Mouse (Mus musculus) MEL (cell line): ENCODE data around the gene Bri3bp. TPM values are rescaled to one million over a fixed set of nuclear protein-coding genes. Genes with fewer than 3 reads are reported as not detected.
A peak's percentile ranks its signal among the peaks of the same experiment; 100 is the strongest.

Source experiments
- DNase-seq: peaks from one replicate; pipeline ENCODE4 v3.0.0; 2011; ENCODE audit warnings: low read depth, low spot score
- H3K27ac ChIP-seq: 2 replicates; pipeline ENCODE4 v1.5.1; 2012; ENCODE audit warnings: low read depth, mild to moderate bottlenecking, control low read depth, low read length, moderate library complexity; ENCODE audit not compliant: control insufficient read depth
- H3K27me3 ChIP-seq, 2 experiments: fragments of 150-350 bp in 1 of 2; sonication (generic) in 1 of 2; 2 replicates each; pipeline ENCODE4 v1.6.1; 2012; ENCODE audit warnings: low read length in 2 of 2, mild to moderate bottlenecking in 2 of 2, improper control_type of control experiment in 1 of 2, moderate library complexity in 1 of 2; ENCODE audit not compliant: insufficient read depth in 2 of 2, control insufficient read depth in 1 of 2
- H3K36me3 ChIP-seq, 2 experiments: 2 replicates each; pipeline ENCODE4 v1.6.1; 2012 to 2014; ENCODE audit warnings: low read length in 2 of 2, improper control_type of control experiment in 1 of 2, inconsistent platforms in 1 of 2, mild to moderate bottlenecking in 1 of 2; ENCODE audit not compliant: insufficient read depth in 2 of 2, control insufficient read depth in 1 of 2
- H3K4me1 ChIP-seq, 2 experiments: fragments of 150-350 bp in 1 of 2; sonication (generic) in 1 of 2; 2 replicates each; pipeline ENCODE4 v1.6.1; 2012; ENCODE audit warnings: low read length in 2 of 2, improper control_type of control experiment in 1 of 2, mild to moderate bottlenecking in 1 of 2; ENCODE audit not compliant: insufficient read depth in 2 of 2, control insufficient read depth in 1 of 2
- H3K4me3 ChIP-seq, 2 experiments: fragments of 150-350 bp in 1 of 2; sonication (generic) in 1 of 2; 2 replicates each; pipeline ENCODE4 v1.5.1; 2012; ENCODE audit warnings: low read depth in 2 of 2, low read length in 2 of 2, mild to moderate bottlenecking in 2 of 2, moderate library complexity in 2 of 2, control low read depth in 1 of 2, improper control_type of control experiment in 1 of 2; ENCODE audit not compliant: control insufficient read depth in 1 of 2, insufficient read depth in 1 of 2
- H3K79me2 ChIP-seq: 2 replicates; pipeline ENCODE4 v1.6.1; 2012; ENCODE audit warnings: mild to moderate bottlenecking, low read length, moderate library complexity; ENCODE audit not compliant: control insufficient read depth, poor library complexity, insufficient read depth
- H3K9ac ChIP-seq: 2 replicates; pipeline ENCODE4 v1.6.1; 2012; ENCODE audit warnings: low read depth, mild to moderate bottlenecking, control low read depth, low read length, moderate library complexity; ENCODE audit not compliant: control insufficient read depth, poor library complexity, severe bottlenecking
- H3K9me3 ChIP-seq: fragments of 150-350 bp; sonication (generic); replicated peaks from 2 replicates; pipeline ENCODE4 v1.6.1; 2012; ENCODE audit warnings: mild to moderate bottlenecking, low read length, improper control_type of control experiment, moderate library complexity; ENCODE audit not compliant: insufficient read depth
- CHD1 ChIP-seq: IDR thresholded peaks from 2 replicates; pipeline ENCODE4 v1.6.1; 2012; ENCODE audit warnings: low read depth, mild to moderate bottlenecking, inconsistent platforms, low read length, improper control_type of control experiment
- CTCF ChIP-seq, 3 experiments: IDR thresholded peaks in 2 of 3; conservative IDR thresholded peaks in 1 of 3; 2 replicates each; pipeline ENCODE4 v1.5.1; 2011 to 2012; ENCODE audit warnings: low read length in 3 of 3, low read depth in 2 of 3, mild to moderate bottlenecking in 2 of 3, improper control_type of control experiment in 1 of 3, inconsistent platforms in 1 of 3, mixed read lengths in 1 of 3, moderate library complexity in 1 of 3; ENCODE audit not compliant: control insufficient read depth in 1 of 3, insufficient read depth in 1 of 3, poor library complexity in 1 of 3, severe bottlenecking in 1 of 3
- E2F4 ChIP-seq: IDR thresholded peaks from 2 replicates; pipeline ENCODE4 v1.6.1; 2011; ENCODE audit warnings: low read depth, low read length, improper control_type of control experiment, borderline replicate concordance
- ELF1 ChIP-seq: IDR thresholded peaks from 2 replicates; pipeline ENCODE4 v1.6.1; 2014; ENCODE audit warnings: low read depth, mild to moderate bottlenecking, inconsistent platforms, low read length, improper control_type of control experiment, moderate library complexity
- EP300 ChIP-seq, 2 experiments: IDR thresholded peaks; 2 replicates each; pipeline ENCODE4 v1.6.1; 2011; ENCODE audit warnings: improper control_type of control experiment in 2 of 2, low read length in 2 of 2, low read depth in 1 of 2, mild to moderate bottlenecking in 1 of 2
- ETS1 ChIP-seq: IDR thresholded peaks from 2 replicates; pipeline ENCODE4 v1.6.1; 2012; ENCODE audit warnings: low read depth, mild to moderate bottlenecking, inconsistent platforms, low read length, improper control_type of control experiment, moderate library complexity
- GABPA ChIP-seq: IDR thresholded peaks from 2 replicates; pipeline ENCODE4 v1.6.1; 2012; ENCODE audit warnings: low read depth, mild to moderate bottlenecking, inconsistent platforms, low read length, improper control_type of control experiment, moderate library complexity
- GATA1 ChIP-seq: IDR thresholded peaks from 2 replicates; pipeline ENCODE4 v1.6.1; 2011; ENCODE audit warnings: low read depth, low read length, improper control_type of control experiment
- JUND ChIP-seq: IDR thresholded peaks from 2 replicates; pipeline ENCODE4 v1.6.1; 2011; ENCODE audit warnings: low read depth, mild to moderate bottlenecking, improper control_type of control experiment, low read length
- KAT2A ChIP-seq: conservative IDR thresholded peaks from 2 replicates; pipeline ENCODE4 v1.6.1; 2012; ENCODE audit warnings: low read depth, low read length, improper control_type of control experiment, inconsistent platforms
- MAX ChIP-seq: IDR thresholded peaks from 2 replicates; pipeline ENCODE4 v1.6.1; 2011; ENCODE audit warnings: low read length, improper control_type of control experiment
- MAZ ChIP-seq: IDR thresholded peaks from 2 replicates; pipeline ENCODE4 v1.6.1; 2012; ENCODE audit warnings: low read depth, mild to moderate bottlenecking, inconsistent platforms, low read length, improper control_type of control experiment
- MEF2A ChIP-seq: IDR thresholded peaks from 2 replicates; pipeline ENCODE4 v1.6.1; 2014; ENCODE audit warnings: low read depth, mild to moderate bottlenecking, inconsistent platforms, low read length, improper control_type of control experiment; ENCODE audit not compliant: poor library complexity, insufficient replicate concordance, severe bottlenecking; ENCODE audit errors: extremely low read depth
- MYC ChIP-seq: IDR thresholded peaks from 2 replicates; pipeline ENCODE4 v1.6.1; 2011; ENCODE audit warnings: low read depth, mild to moderate bottlenecking, low read length, improper control_type of control experiment, moderate library complexity
- POLR2A ChIP-seq, 2 experiments: IDR thresholded peaks; 2 replicates each; pipeline ENCODE4 v1.6.1; 2011 to 2012; ENCODE audit warnings: low read length in 2 of 2, mild to moderate bottlenecking in 2 of 2, control low read depth in 1 of 2, improper control_type of control experiment in 1 of 2, low read depth in 1 of 2, moderate library complexity in 1 of 2; ENCODE audit not compliant: control insufficient read depth in 1 of 2, insufficient read depth in 1 of 2, poor library complexity in 1 of 2
- RAD21 ChIP-seq: IDR thresholded peaks from 2 replicates; pipeline ENCODE4 v1.6.1; 2011; ENCODE audit warnings: mild to moderate bottlenecking, low read depth, low read length, improper control_type of control experiment
- SMC3 ChIP-seq: IDR thresholded peaks from 2 replicates; pipeline ENCODE4 v1.6.1; 2011; ENCODE audit warnings: low read depth, low read length, improper control_type of control experiment
- TBP ChIP-seq: IDR thresholded peaks from 2 replicates; pipeline ENCODE4 v1.8.0; 2011; ENCODE audit warnings: low read depth, low read length, improper control_type of control experiment
- TCF12 ChIP-seq: IDR thresholded peaks from 2 replicates; pipeline ENCODE4 v1.6.1; 2014; ENCODE audit warnings: low read depth, mild to moderate bottlenecking, inconsistent platforms, low read length, improper control_type of control experiment, moderate library complexity
- UBTF ChIP-seq: IDR thresholded peaks from 2 replicates; pipeline ENCODE4 v1.6.1; 2012; ENCODE audit warnings: low read depth, mild to moderate bottlenecking, inconsistent platforms, low read length, improper control_type of control experiment, moderate library complexity, borderline replicate concordance; ENCODE audit not compliant: insufficient read depth
- USF1 ChIP-seq: IDR thresholded peaks from 2 replicates; pipeline ENCODE4 v1.6.1; 2014; ENCODE audit warnings: low read depth, mild to moderate bottlenecking, inconsistent platforms, low read length, improper control_type of control experiment, moderate library complexity
- USF2 ChIP-seq, 2 experiments: IDR thresholded peaks; 2 replicates each; pipeline ENCODE4 v1.6.1; 2011 to 2012; ENCODE audit warnings: improper control_type of control experiment in 2 of 2, low read length in 2 of 2, borderline replicate concordance in 1 of 2, inconsistent platforms in 1 of 2, low read depth in 1 of 2, mild to moderate bottlenecking in 1 of 2; ENCODE audit not compliant: insufficient read depth in 1 of 2
- ZC3H11A ChIP-seq: IDR thresholded peaks from 2 replicates; pipeline ENCODE4 v1.6.1; 2012; ENCODE audit warnings: low read depth, mild to moderate bottlenecking, inconsistent platforms, low read length, improper control_type of control experiment
- ZKSCAN1 ChIP-seq: IDR thresholded peaks from 2 replicates; pipeline ENCODE4 v1.6.1; 2012; ENCODE audit warnings: low read depth, mild to moderate bottlenecking, inconsistent platforms, low read length, improper control_type of control experiment, moderate library complexity
- ZNF384 ChIP-seq: IDR thresholded peaks from 2 replicates; pipeline ENCODE4 v1.6.1; 2012; ENCODE audit warnings: low read depth, mild to moderate bottlenecking, inconsistent platforms, low read length, improper control_type of control experiment
- polyA plus RNA-seq, 2 experiments: library from polyadenylated mRNA; stranded (reverse) in 1 of 2; unstranded in 1 of 2; fragments of >175 nt in 1 of 2; fragments of >200 nt in 1 of 2; gene quantifications; 2 replicates each; pipeline versions ENCODE4 v1.2.1 to v1.2.4; 2012; ENCODE audit warnings: low replicate concordance in 2 of 2, low read depth in 1 of 2; ENCODE audit not compliant: insufficient read length in 2 of 2, insufficient read depth in 1 of 2, missing spikeins in 1 of 2
- total RNA-seq: library from RNA; depleted of rRNA; stranded (reverse); fragments of 300-350 nt; gene quantifications from 2 replicates; pipeline ENCODE4 v1.2.3, GENCODE M21; 2012

The Bri3bp gene
- total and polyA plus RNA-seq, 3 experiments, result 73.7 to 264 (median 87.6) TPM

GRCm38 (mm10) chr5:125487375-125488115 lies 46.2 kb downstream of the Bri3bp start:
- no peaks in the 10 kb centered on the region for H3K9me3 ChIP-seq
- H3K27me3 ChIP-seq, result no peaks in the 10 kb centered on the region
- DNase-seq, result no peak
- no peak overlapping the region for H3K4me3 ChIP-seq
- H3K36me3 ChIP-seq, result peaks cover 4 to 11% of the 10 kb centered on the region in 2 experiments; a peak in 3 of 4 replicates
- no peaks in the 10 kb centered on the region for H3K79me2 ChIP-seq
- no peak for TF ChIP-seq GABPA
- no peak overlapping the region for H3K27ac ChIP-seq
- H3K4me1 ChIP-seq, result peaks cover 3 to 11% of the 10 kb centered on the region in 2 experiments
- no peak overlapping the region for H3K9ac ChIP-seq

- Histone ChIP-seq H3K4me1 (peaks cover 3 to 11% of the 10 kb centered on the region in 2 experiments), H3K27ac (no peak overlapping the region), H3K4me3 (no peak overlapping the region), H3K9ac (no peak overlapping the region), H3K36me3 (peaks cover 2 to 11% of the 10 kb centered on the region in 2 experiments; a peak in 3 of 4 replicates), H3K9me3 (no peaks in the 10 kb centered on the region), H3K79me2 (no peaks in the 10 kb centered on the region), H3K27me3 (no peaks in the 10 kb centered on the region)
- DNase-seq, result peak; percentile 44
- TF ChIP-seq USF1, result no peak
- peak; percentile 20; the same call in 1 of the 2 replicates for TF ChIP-seq ZC3H11A
- TF ChIP-seq EP300 (IDR thresholded peaks at IDR 0.05; ENCODE audit: low read depth in 1 of 2, low read length in 2 of 2), result no peak
- TF ChIP-seq E2F4, result no peak
- no peak for TF ChIP-seq MEF2A
- TF ChIP-seq RAD21, result peak; percentile 56
- TF ChIP-seq GABPA, result no peak
- TF ChIP-seq ZKSCAN1, result no peak
- TF ChIP-seq CHD1, result no peak
- peak; percentile 39 for TF ChIP-seq SMC3
- TF ChIP-seq USF2 (IDR thresholded peaks at IDR 0.05; ENCODE audit: borderline replicate concordance in 1 of 2, insufficient read depth in 1 of 2, low read depth in 1 of 2, low read length in 2 of 2), result no peak
- no peak for TF ChIP-seq MAZ
- peak; percentile 43; the same call in 1 of the 2 replicates for TF ChIP-seq MAX
- no peak for TF ChIP-seq ELF1
- no peak for TF ChIP-seq GATA1
- peak; percentile 31 to 53 (median 51); a peak in 5 of 6 replicates for TF ChIP-seq CTCF (IDR thresholded peaks at IDR 0.05 in 2 of 3, conservative IDR thresholded peaks at IDR 0.05 in 1 of 3; ENCODE audit: control insufficient read depth in 1 of 3, insufficient read depth in 1 of 3, low read depth in 2 of 3, low read length in 3 of 3, poor library complexity in 1 of 3, severe bottlenecking in 1 of 3)
- no peak for TF ChIP-seq KAT2A
- no peak for TF ChIP-seq UBTF
- TF ChIP-seq JUND, result no peak
- no peak for TF ChIP-seq POLR2A (IDR thresholded peaks at IDR 0.05; ENCODE audit: control insufficient read depth in 1 of 2, insufficient read depth in 1 of 2, low read depth in 1 of 2, low read length in 2 of 2, poor library complexity in 1 of 2)
- TF ChIP-seq ZNF384, result no peak
- TF ChIP-seq TBP, result no peak
- TF ChIP-seq ETS1, result no peak
- no peak for TF ChIP-seq TCF12
- no peak for TF ChIP-seq MYC
Observed at GRCm38 (mm10) chr5:125488116-125488455, 46.7 kb downstream of the Bri3bp start.
